Mouse (Mus musculus) midbrain, embryonic 14.5 days (tissue): ENCODE measurements around the gene Wdr60. TPM values are rescaled to one million over a fixed set of nuclear protein-coding genes. Genes with fewer than 3 reads are reported as not detected.

Experiments used
- ATAC-seq: fragments of 200-750 bp; cut with Nextera tagmentation; 2 replicates; pipeline ENCODE4 v1.8.0; 2017; ENCODE audit warnings: moderate number of reproducible peaks, moderate library complexity; ENCODE audit not compliant: low FRiP score, low TSS enrichment
- DNase-seq: peaks from one replicate; pipeline ENCODE4 v3.0.0-alpha.2; 2015
- H3K27ac ChIP-seq: fragments of 300-500 bp; sonication (generic); replicated peaks from 2 replicates; pipeline ENCODE4 v1.5.1; 2014; ENCODE audit warnings: mild to moderate bottlenecking, low read depth, low read length, moderate library complexity
- H3K27me3 ChIP-seq: fragments of 300-500 bp; sonication (generic); 2 replicates; pipeline ENCODE4 v1.6.1; 2014; ENCODE audit warnings: low read length, control low read depth, mixed read lengths; ENCODE audit not compliant: control insufficient read depth, insufficient read depth
- H3K36me3 ChIP-seq: fragments of 300-500 bp; sonication (generic); 2 replicates; pipeline ENCODE4 v1.6.1; 2014; ENCODE audit warnings: low read length, control low read depth; ENCODE audit not compliant: control insufficient read depth, insufficient read depth
- H3K4me1 ChIP-seq: fragments of 300-500 bp; sonication (generic); 2 replicates; pipeline ENCODE4 v1.6.1; 2014; ENCODE audit warnings: mild to moderate bottlenecking, antibody characterized with exemption, low read length, control low read depth; ENCODE audit not compliant: control insufficient read depth, insufficient read depth
- H3K4me2 ChIP-seq: fragments of 300-500 bp; sonication (generic); 2 replicates; pipeline ENCODE4 v1.6.1; 2014; ENCODE audit warnings: mild to moderate bottlenecking, low read length, moderate library complexity
- H3K4me3 ChIP-seq: fragments of 300-500 bp; sonication (generic); replicated peaks from 2 replicates; pipeline ENCODE4 v1.5.1; 2014; ENCODE audit warnings: low read depth, low read length
- H3K9ac ChIP-seq: fragments of 300-500 bp; sonication (generic); replicated peaks from 2 replicates; pipeline ENCODE4 v1.6.1; 2014; ENCODE audit warnings: mild to moderate bottlenecking, low read length, moderate library complexity
- H3K9me3 ChIP-seq: fragments of 300-500 bp; sonication (generic); 2 replicates; pipeline ENCODE4 v1.6.1; 2016; ENCODE audit warnings: low read length, control low read depth, mixed read lengths; ENCODE audit not compliant: control insufficient read depth
- WGBS: fragments of 180-500 bp; shearing (Covaris S2); extraction: QIAGEN DNeasy Blood & Tissue Kit; methylation state at CpG from one replicate; pipeline ENCODE4 v1.1.7; 2014; 5-methylcytosine and 5-hydroxymethylcytosine counted together
- polyA plus RNA-seq: library from polyadenylated mRNA; unstranded; fragments of >200 nt; fragmentation: Nextera tagmentation; extraction: Ambion mirVana; gene quantifications from 2 replicates; pipeline ENCODE4 v1.2.1, GENCODE M21; 2014

Wdr60 gene
- polyA plus RNA-seq, 1 experiment from 2014 or later, result 17.9 TPM

GRCm38 (mm10) chr12:116254652-116255051 is 8.2 kb downstream of the Wdr60 start:
- no peak for ATAC-seq
- H3K4me2 ChIP-seq, result no peak overlapping the region
- peaks cover 19% of the 10 kb centered on the region for H3K36me3 ChIP-seq
- H3K27me3 ChIP-seq, result no peaks in the 10 kb centered on the region
- H3K4me3 ChIP-seq, result no peak overlapping the region
- H3K4me1 ChIP-seq, result no peaks in the 10 kb centered on the region
- no peak overlapping the region for H3K27ac ChIP-seq
- no peak overlapping the region for H3K9ac ChIP-seq
- no peaks in the 10 kb centered on the region for H3K9me3 ChIP-seq
- DNase-seq, result no peak
- WGBS, result 85% methylated on average over 8 of the region's 8 CpGs

GRCm38 (mm10) chr12:116244601-116245000 is 18.2 kb downstream of the Wdr60 start:
- no peaks in the 10 kb centered on the region for H3K27me3 ChIP-seq
- no peak for ATAC-seq
- H3K4me2 ChIP-seq, result no peak overlapping the region
- H3K9me3 ChIP-seq, result no peaks in the 10 kb centered on the region
- H3K36me3 ChIP-seq, result peaks cover 55% of the 10 kb centered on the region
- 84% methylated on average over 1 of the region's 1 CpGs for WGBS
- DNase-seq, result no peak
- no peak overlapping the region for H3K27ac ChIP-seq
- H3K4me3 ChIP-seq, result no peak overlapping the region
- H3K9ac ChIP-seq, result no peak overlapping the region
- no peaks in the 10 kb centered on the region for H3K4me1 ChIP-seq

- H3K36me3 ChIP-seq, result peaks cover 20% of the 10 kb centered on the region
- no peak for DNase-seq
- no peak overlapping the region for H3K9ac ChIP-seq
- no peak overlapping the region for H3K27ac ChIP-seq
- ATAC-seq, result no peak
- no peak overlapping the region for H3K4me3 ChIP-seq
- no peaks in the 10 kb centered on the region for H3K9me3 ChIP-seq
- 83% methylated on average over 3 of the region's 3 CpGs for WGBS
- no peaks in the 10 kb centered on the region for H3K4me1 ChIP-seq
- no peak overlapping the region for H3K4me2 ChIP-seq
- no peaks in the 10 kb centered on the region for H3K27me3 ChIP-seq
Observed at GRCm38 (mm10) chr12:116238803-116239202, 24.0 kb downstream of the Wdr60 start.

- H3K4me1 ChIP-seq, result no peaks in the 10 kb centered on the region
- ATAC-seq (no peak), DNase-seq (no peak)
- H3K9me3 ChIP-seq, result no peaks in the 10 kb centered on the region
- no peaks in the 10 kb centered on the region for H3K27me3 ChIP-seq
- H3K4me3 ChIP-seq, result no peak overlapping the region
- H3K9ac ChIP-seq, result no peak overlapping the region
- peaks cover 17% of the 10 kb centered on the region for H3K36me3 ChIP-seq
- no peak overlapping the region for H3K27ac ChIP-seq
- H3K4me2 ChIP-seq, result no peak overlapping the region
Observed at GRCm38 (mm10) chr12:116238370-116238769, 24.5 kb downstream of the Wdr60 start.

- DNase-seq, result no peak
- ATAC-seq, result no peak
- Histone ChIP-seq H3K4me1 (no peaks in the 10 kb centered on the region), H3K4me2 (no peak overlapping the region), H3K9ac (no peak overlapping the region), H3K9me3 (no peaks in the 10 kb centered on the region), H3K4me3 (no peak overlapping the region), H3K27me3 (no peaks in the 10 kb centered on the region), H3K27ac (no peak overlapping the region), H3K36me3 (peaks cover 11% of the 10 kb centered on the region)
- 90% methylated on average over 3 of the region's 3 CpGs for WGBS
Observed at GRCm38 (mm10) chr12:116236658-116237057, 26.2 kb downstream of the Wdr60 start.

- DNase-seq (peak; percentile 5), ATAC-seq (no peak)
- no peak overlapping the region for H3K4me3 ChIP-seq
- 84% methylated on average over 4 of the region's 4 CpGs for WGBS
- H3K4me1 ChIP-seq, result no peaks in the 10 kb centered on the region
- H3K36me3 ChIP-seq, result peaks cover 10% of the 10 kb centered on the region; the same call in 1 of the 2 replicates
- H3K27ac ChIP-seq, result no peak overlapping the region
- no peaks in the 10 kb centered on the region for H3K9me3 ChIP-seq
- H3K9ac ChIP-seq, result no peak overlapping the region
- H3K4me2 ChIP-seq, result no peak overlapping the region
- H3K27me3 ChIP-seq, result no peaks in the 10 kb centered on the region
Observed at GRCm38 (mm10) chr12:116235356-116235755, 27.5 kb downstream of the Wdr60 start.

GRCm38 (mm10) chr12:116232061-116232460 is 30.8 kb downstream of the Wdr60 start:
- peaks cover 8% of the 10 kb centered on the region; the same call in 1 of the 2 replicates for H3K36me3 ChIP-seq
- no peaks in the 10 kb centered on the region for H3K9me3 ChIP-seq
- no peak overlapping the region for H3K27ac ChIP-seq
- 82% methylated on average over 1 of the region's 1 CpGs for WGBS
- H3K4me2 ChIP-seq, result no peak overlapping the region
- no peaks in the 10 kb centered on the region for H3K4me1 ChIP-seq
- no peak for ATAC-seq
- H3K27me3 ChIP-seq, result no peaks in the 10 kb centered on the region
- no peak overlapping the region for H3K4me3 ChIP-seq
- H3K9ac ChIP-seq, result no peak overlapping the region
- DNase-seq, result no peak

- 80% methylated on average over 12 of the region's 12 CpGs for WGBS
Observed at GRCm38 (mm10) chr12:116231612-116232011, 31.2 kb downstream of the Wdr60 start.

GRCm38 (mm10) chr12:116229451-116229850 is 33.4 kb downstream of the Wdr60 start:
- H3K27ac ChIP-seq, result no peak overlapping the region
- H3K9me3 ChIP-seq, result no peaks in the 10 kb centered on the region
- H3K4me2 ChIP-seq, result no peak overlapping the region
- ATAC-seq (no peak), DNase-seq (no peak)
- no peaks in the 10 kb centered on the region for H3K27me3 ChIP-seq
- H3K36me3 ChIP-seq, result peaks cover 18% of the 10 kb centered on the region
- H3K4me1 ChIP-seq, result no peaks in the 10 kb centered on the region
- H3K9ac ChIP-seq, result no peak overlapping the region
- no peak overlapping the region for H3K4me3 ChIP-seq
- 85% methylated on average over 3 of the region's 3 CpGs for WGBS

More at GRCm38 (mm10) chr12:116231612-116232011, 31.2 kb downstream of the Wdr60 start:
- H3K4me3 ChIP-seq, result no peak overlapping the region
- DNase-seq, result peak; percentile 16
- H3K4me2 ChIP-seq, result no peak overlapping the region
- H3K4me1 ChIP-seq, result no peaks in the 10 kb centered on the region
- no peak for ATAC-seq
- no peak overlapping the region for H3K9ac ChIP-seq
- no peaks in the 10 kb centered on the region for H3K9me3 ChIP-seq
- no peaks in the 10 kb centered on the region for H3K27me3 ChIP-seq
- no peak overlapping the region for H3K27ac ChIP-seq
- peaks cover 8% of the 10 kb centered on the region; the same call in 1 of the 2 replicates for H3K36me3 ChIP-seq
